Mouse (Mus musculus) thymus, adult 18-20 months (tissue): Measurements from ENCODE around the gene Gm36028.

ENCODE experiments used
- DNase-seq, 2 experiments: peaks; one replicate each; pipeline ENCODE4 v3.0.0; 2022; ENCODE audit warnings: mixed read lengths in 2 of 2

Gene Gm36028

GRCm38 (mm10) chr16:37861029-37861428 is at the start of gene Gm36028:
Gene Gm36028 (minus strand): TSS chr16:37861146.
- no peak for DNase-seq

- no peak for DNase-seq
These were observed 45.5 kb upstream of the Gm36028 start for GRCm38 (mm10) chr16:37906456-37906855.

- no peak for DNase-seq
These were observed 40.4 kb upstream of the Gm36028 start for GRCm38 (mm10) chr16:37901318-37901717.

GRCm38 (mm10) chr16:37899357-37899756 is 38.4 kb upstream of the Gm36028 start:
- DNase-seq = no peak

GRCm38 (mm10) chr16:37898790-37899189 is 37.8 kb upstream of the Gm36028 start:
- no peak for DNase-seq

- no peak for DNase-seq
These were observed 33.0 kb upstream of the Gm36028 start for GRCm38 (mm10) chr16:37893942-37894341.

GRCm38 (mm10) chr16:37893381-37893780 is 32.4 kb upstream of the Gm36028 start:
- DNase-seq = no peak

GRCm38 (mm10) chr16:37892667-37893066 is 31.7 kb upstream of the Gm36028 start:
- DNase-seq = no peak

GRCm38 (mm10) chr16:37888986-37889385 is 28.0 kb upstream of the Gm36028 start:
- no peak for DNase-seq

GRCm38 (mm10) chr16:37881168-37881567 is 20.2 kb upstream of the Gm36028 start:
- no peak for DNase-seq

- DNase-seq = no peak
These were observed 18.9 kb upstream of the Gm36028 start for GRCm38 (mm10) chr16:37879750-37880419.

GRCm38 (mm10) chr16:37878951-37879505 is 18.1 kb upstream of the Gm36028 start:
- DNase-seq = no peak

GRCm38 (mm10) chr16:37877406-37877805 is 16.5 kb upstream of the Gm36028 start:
- DNase-seq = no peak

GRCm38 (mm10) chr16:37874501-37875235 is 13.7 kb upstream of the Gm36028 start:
- no peak for DNase-seq

- no peak for DNase-seq
These were observed 10.3 kb upstream of the Gm36028 start for GRCm38 (mm10) chr16:37871112-37871715.

- DNase-seq = no peak
These were observed 8.7 kb upstream of the Gm36028 start for GRCm38 (mm10) chr16:37869470-37870231.

- peak; percentile 36 to 38 for DNase-seq
These were observed 7.8 kb upstream of the Gm36028 start for GRCm38 (mm10) chr16:37868506-37869469.

- DNase-seq = peak; percentile 68 to 70
These were observed 7.0 kb upstream of the Gm36028 start, which contains the start of gene Lrrc58 for GRCm38 (mm10) chr16:37867791-37868505. Gene Lrrc58 (plus strand): TSS chr16:37868389.

- no peak for DNase-seq
These were observed 4.9 kb upstream of the Gm36028 start for GRCm38 (mm10) chr16:37865841-37866240.

GRCm38 (mm10) chr16:37863876-37864275 is 2.9 kb upstream of the Gm36028 start:
- no peak for DNase-seq

GRCm38 (mm10) chr16:37860213-37860612 is 733 bp downstream of the Gm36028 start:
- DNase-seq = no peak
